Mouse (Mus musculus) adrenal gland, adult 18-20 months (tissue): ENCODE measurements at regions not wholly inside any gene's neighbourhood (a gene's known extent, or its start where the extent isn't known, plus 50 kb on each side); places are given as distances from the start of the nearest gene placed in this dataset.
A peak's percentile ranks its signal among the peaks of the same experiment; 100 is the strongest.
"Not testable (repeated sequence)": the region's sequence is repeated elsewhere in the genome, so short reads cannot be mapped to it uniquely, and the experiment has no call there.

Source experiments
- DNase-seq, 2 experiments: peaks; one replicate each; pipeline ENCODE4 v3.0.0; 2021 to 2022; ENCODE audit warnings: low spot score in 2 of 2

GRCm38 (mm10) chr16:93353971-93354370 lies 249.9 kb downstream of the Setd4 start:
- no peak for DNase-seq

DNA sequence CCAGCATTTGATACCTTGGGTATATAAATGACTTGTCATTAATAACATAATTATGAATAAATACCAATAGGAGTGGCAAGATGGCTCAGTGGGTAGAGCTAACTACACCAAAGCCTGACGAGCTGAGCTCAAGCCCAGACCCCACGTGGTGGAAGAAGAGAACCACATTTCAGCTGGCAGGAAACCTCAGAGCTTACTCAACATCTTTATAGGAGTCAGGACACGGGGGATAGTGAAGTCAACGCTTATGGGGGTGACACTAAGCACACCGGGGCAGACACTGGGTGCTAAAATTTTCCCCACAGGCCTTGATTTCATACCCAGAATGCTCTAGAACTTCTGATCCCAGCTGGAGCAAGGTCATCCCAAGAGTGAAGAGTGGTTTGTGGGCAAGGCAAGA lies 259.3 kb downstream of the Setd4 start:
- DNase-seq = no peak

DNA sequence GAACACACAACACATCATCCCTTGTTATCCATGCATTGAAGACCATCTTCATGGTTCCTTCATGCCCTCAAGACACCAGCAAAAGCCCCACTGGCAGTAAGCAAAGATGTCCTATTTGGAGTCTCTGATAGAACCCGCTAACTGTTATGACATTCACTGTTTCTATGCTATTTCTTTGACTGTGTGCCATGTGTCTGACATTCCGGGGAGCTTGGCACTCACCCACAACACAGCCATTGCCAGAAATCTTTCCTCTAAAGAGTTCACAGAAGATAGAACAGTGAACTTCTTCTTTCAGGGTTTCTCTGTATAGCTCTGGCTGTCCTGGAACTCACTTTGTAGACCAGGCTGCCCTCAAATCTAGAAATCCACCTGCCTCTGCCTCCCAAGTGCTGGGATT lies 261.2 kb downstream of the Setd4 start:
- no peak for DNase-seq

DNA sequence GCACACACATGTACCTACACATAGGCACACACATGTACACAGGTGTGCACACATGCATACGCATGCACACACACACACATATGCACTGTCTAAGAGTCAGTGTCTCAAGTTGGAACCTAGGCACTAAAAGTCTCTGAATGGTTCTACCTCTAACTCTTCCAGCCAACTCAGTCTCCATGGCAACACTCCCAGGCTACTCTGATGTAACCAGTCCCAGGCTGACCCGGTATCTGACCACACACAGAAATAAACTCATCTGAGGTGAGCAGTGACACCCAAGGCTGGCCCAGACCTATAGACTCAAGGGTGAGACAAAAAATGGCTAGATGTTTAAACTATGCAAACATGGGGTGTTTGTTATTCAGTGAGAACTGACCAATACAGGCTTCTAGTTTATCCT lies 262.1 kb downstream of the Setd4 start:
- no peak for DNase-seq

DNA sequence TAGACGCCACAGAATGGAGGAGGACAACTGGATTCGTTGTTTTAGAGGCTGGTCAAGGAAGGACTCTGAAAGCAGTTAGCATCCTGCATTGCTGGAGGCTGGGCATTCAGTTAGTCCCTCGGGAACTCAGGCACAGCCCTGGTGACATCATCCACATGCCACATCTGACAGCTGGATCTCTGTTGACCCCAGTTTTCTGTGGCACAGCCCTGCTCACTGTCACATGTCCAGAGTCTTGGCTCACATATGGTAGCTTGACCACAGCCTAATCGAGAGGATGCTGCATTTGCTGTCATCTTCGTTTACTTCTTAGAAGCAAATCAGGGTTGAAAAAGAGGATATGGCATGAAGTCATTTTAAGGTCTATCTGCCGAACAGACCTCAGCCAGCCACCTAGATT lies 265.1 kb downstream of the Setd4 start:
- DNase-seq = no peak

GRCm38 (mm10) chr16:93335322-93336111 lies 268.3 kb downstream of the Setd4 start:
- DNase-seq = no peak

DNA sequence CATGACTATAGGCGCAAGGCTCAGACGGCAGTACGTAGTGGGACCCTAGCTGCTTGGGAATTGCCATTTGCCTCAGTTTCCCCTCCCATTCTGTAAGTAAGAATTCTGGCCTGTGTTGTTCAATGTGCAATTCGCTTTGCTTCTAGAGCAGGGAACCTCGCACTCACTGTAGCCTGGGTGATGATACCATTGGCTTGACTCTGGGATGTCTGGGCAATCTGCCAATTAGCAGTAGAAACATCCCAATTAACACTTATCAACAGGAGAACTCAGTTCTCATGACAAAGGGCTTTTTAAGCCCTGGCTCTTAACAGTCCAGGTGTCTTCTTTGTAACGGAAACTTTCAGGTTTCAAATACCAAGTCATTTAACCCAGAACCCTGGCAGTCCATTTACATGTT lies 270.2 kb downstream of the Setd4 start:
- no peak for DNase-seq

GRCm38 (mm10) chr16:93328680-93329395 lies 275.0 kb downstream of the Setd4 start:
- DNase-seq = no peak

DNA sequence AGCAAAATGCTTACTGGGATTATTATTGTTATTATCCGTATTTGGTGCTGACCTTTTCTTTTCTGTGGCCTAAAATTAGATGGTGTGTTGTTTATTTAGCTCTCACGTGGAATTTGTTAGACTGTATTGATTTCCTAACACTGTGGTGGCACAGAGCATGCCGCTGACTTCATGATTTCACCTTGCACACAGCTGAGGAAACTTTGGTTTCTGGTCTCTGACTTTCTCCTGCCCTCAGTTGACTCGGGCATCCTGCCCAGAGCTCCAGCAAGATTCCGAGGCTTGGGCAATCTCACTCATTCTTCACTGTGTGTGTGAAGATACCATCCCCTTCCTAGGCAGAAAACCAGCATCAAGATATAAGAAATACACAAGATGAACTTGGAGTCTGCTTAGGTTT lies 279.0 kb downstream of the Setd4 start:
- no peak for DNase-seq

DNA sequence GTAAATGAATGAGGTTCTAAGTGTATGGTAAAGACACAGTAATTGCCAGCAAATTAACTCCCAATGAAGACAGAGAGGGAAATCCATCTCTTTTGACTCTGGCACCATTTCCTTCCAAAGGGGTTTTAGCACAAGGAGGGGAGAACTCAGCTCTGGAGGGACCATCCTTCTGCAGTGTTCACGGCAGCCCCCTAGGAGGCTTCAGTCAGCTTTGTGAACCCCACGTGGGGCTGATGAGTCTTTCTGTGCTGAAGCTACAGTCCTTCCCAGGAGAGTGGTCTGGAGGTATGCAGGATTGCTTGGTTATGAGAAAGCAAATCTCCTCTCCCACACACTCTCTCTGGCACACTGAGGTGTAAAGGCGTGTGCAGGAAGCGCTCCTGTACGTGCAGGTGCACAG lies 280.7 kb downstream of the Setd4 start:
- no peak for DNase-seq

GRCm38 (mm10) chr16:93319581-93319980 lies 284.3 kb downstream of the Setd4 start:
- DNase-seq = no peak

GRCm38 (mm10) chr16:93311644-93312043 lies 292.2 kb downstream of the Setd4 start:
- no peak for DNase-seq

DNA sequence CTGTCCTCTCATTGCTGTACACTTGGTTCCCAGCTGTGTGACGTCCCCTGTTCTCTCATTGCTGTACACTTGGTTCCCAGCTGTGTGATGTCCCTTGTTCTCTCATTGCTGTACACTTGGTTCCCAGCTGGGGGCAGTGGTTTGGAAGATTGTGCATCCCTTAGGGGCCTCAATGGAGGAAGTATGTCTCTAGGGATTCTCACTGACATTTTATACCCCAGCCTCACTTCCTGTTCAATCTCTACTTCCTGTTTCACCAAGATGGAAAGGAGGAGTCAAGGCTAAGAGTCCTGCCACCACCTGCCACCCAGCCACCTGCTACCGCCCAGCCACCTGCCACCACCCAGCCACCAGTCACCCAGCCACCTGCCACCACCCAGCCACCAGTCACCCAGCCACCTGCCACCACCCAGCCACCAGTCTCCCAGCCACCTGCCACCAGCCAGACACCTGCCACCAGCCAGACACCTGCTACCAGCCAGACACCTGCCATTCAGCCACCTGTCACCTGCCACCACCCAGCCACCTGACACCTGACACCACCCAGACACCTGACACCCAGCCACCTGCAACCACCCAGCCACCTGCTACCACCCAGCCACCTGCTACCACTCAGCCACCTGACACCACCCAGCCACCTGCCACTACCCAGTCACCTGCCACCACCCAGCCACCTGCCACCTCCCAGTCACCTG lies 295.1 kb downstream of the Setd4 start:
- no peak for DNase-seq

- no peak for DNase-seq
These were observed 296.9 kb downstream of the Setd4 start for GRCm38 (mm10) chr16:93306951-93307350.

- not testable (repeated sequence) for DNase-seq
These were observed 297.7 kb downstream of the Setd4 start for GRCm38 (mm10) chr16:93306140-93306539.

DNA sequence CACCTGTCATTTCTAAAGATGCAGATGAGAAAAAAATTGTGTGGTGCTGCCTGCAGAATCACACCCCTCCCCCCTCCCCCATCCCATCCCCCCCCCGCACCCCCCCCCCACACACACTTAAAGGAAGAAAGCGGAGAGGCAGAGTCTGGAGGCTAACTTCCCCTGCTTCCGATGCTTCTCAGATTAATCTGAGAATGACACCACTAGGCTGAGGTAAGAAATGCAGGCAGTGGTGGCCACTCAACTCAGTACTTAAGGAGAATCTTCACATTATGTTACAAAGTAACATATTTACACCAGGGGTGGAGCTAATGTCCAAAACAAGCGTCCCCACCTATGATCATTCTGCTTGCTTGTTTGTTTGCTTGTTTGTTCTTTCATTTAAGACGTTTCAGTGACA lies 309.4 kb downstream of the Setd4 start:
- no peak for DNase-seq

- DNase-seq = peak; percentile 55 to 57
These were observed 310.8 kb downstream of the Setd4 start for GRCm38 (mm10) chr16:93292965-93293653.

- DNase-seq = no peak
These were observed 311.6 kb downstream of the Setd4 start for GRCm38 (mm10) chr16:93292181-93292834.

GRCm38 (mm10) chr16:93288036-93288435 lies 315.8 kb downstream of the Setd4 start:
- DNase-seq = no peak

GRCm38 (mm10) chr16:93287520-93287919 lies 316.3 kb downstream of the Setd4 start:
- DNase-seq = no peak

GRCm38 (mm10) chr16:93286816-93287215 lies 317.0 kb downstream of the Setd4 start:
- DNase-seq = no peak
